21 mouse cellular contexts compared by ENCODE assay signal in the genomic region with DNA sequence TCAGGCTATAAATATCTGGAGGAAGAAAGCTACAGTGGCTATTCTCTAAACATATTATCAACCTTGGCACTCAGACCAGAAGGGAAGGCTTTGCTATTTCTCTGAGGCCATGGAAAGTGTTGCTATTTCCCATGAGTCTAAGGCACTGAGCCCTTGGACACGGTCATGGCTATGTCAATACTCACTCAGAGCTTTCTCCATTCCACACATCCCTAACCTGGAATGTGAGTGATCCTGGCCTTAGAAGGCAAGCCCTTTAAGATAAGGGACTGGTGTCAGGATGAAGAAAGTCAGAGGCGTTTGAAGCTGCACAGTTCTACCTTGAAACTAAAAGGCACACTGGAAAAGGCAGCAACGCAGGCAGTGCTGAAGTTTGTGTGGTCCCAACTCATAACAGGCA.
"Had no signal": no experiment of that assay in that cellular context is flagged by ENCODE, and none has a peak within 500 bp of the region (broad histone marks: within the 10 kb centered on the region; RNA-seq: fewer than 3 reads in every experiment).

No protein-coding gene starts in this region.

- H3K4me1 ChIP-seq: liver, embryonic 12.5 days; liver, embryonic 15.5 days had no signal

- ATAC-seq: liver, embryonic 12.5 days had no signal

- H3K9ac ChIP-seq: limb, embryonic 13.5 days; liver, embryonic 12.5 days; liver, embryonic 15.5 days had no signal

- H3K27me3 ChIP-seq: limb, embryonic 13.5 days; liver, embryonic 12.5 days; liver, embryonic 15.5 days had no signal

- H3K27ac ChIP-seq: kidney, postnatal 0 days; layer of hippocampus, adult 2 months; limb, embryonic 10.5 days; limb, embryonic 13.5 days; liver, embryonic 12.5 days; liver, embryonic 15.5 days; stomach, postnatal 0 days had no signal

- DNase-seq: kidney, postnatal 25 days; layer of hippocampus, adult 9-11 months; liver; lung, adult 2 months; lung, postnatal 14 days; lung, postnatal 4 days; midbrain, embryonic 14.5 days; right cerebral cortex, adult 18-20 months; right cerebral cortex, postnatal 14 days; right cerebral cortex, postnatal 4 days; thymus, adult 2 months; thymus, postnatal 14 days; thymus, postnatal 4 days had no signal

- H3K4me2 ChIP-seq: limb, embryonic 13.5 days; liver, embryonic 12.5 days; liver, embryonic 15.5 days; midbrain, embryonic 11.5 days had no signal

- H3K9me3 ChIP-seq: limb, embryonic 10.5 days; limb, embryonic 13.5 days; liver, embryonic 12.5 days; liver, embryonic 15.5 days had no signal

- H3K36me3 ChIP-seq: limb, embryonic 10.5 days; limb, embryonic 13.5 days; liver, embryonic 12.5 days; liver, embryonic 15.5 days had no signal

- H3K4me3 ChIP-seq: layer of hippocampus, adult 2 months; limb, embryonic 10.5 days; limb, embryonic 13.5 days; liver, embryonic 12.5 days; liver, embryonic 15.5 days had no signal
